Mouse (Mus musculus) myocyte (in vitro differentiated cells): ENCODE data around the gene Rad51c.

Experiments used
- MYOD1 ChIP-seq, 3 experiments: IDR thresholded peaks; one replicate each; pipeline ENCODE4 v1.6.1; 2011; ENCODE audit warnings: control low read depth in 2 of 3, low read depth in 2 of 3, mild to moderate bottlenecking in 2 of 3, moderate library complexity in 1 of 3; ENCODE audit not compliant: insufficient read length in 2 of 3, control insufficient read depth in 1 of 3
- POLR2A ChIP-seq: IDR thresholded peaks from one replicate; pipeline ENCODE4 v1.6.1; 2011; ENCODE audit warnings: low read depth, mild to moderate bottlenecking, control low read depth, moderate library complexity; ENCODE audit not compliant: insufficient read length

DNA sequence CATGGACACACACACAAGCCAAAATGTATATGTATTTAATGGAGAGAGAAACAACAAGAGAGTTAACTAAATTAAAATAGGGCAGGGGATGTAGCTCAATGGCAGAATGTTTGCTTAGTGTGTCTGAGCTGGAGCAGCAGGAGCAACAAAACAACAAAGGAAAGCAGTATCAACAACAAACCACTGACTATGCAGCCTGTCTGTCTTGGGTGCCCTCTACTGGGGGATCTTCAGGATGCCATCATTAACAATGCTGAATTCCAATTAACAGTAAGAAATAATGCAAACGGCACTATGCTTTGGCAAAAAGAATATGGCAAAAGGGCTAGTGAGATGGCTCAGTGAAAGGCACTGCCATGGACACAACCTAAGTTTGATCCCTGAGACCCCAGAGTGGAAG lies 10.9 kb downstream of the Rad51c start:
- no peak for TF ChIP-seq MYOD1 (IDR thresholded peaks at IDR 0.05; ENCODE audit: control insufficient read depth in 1 of 3, insufficient read length in 2 of 3, low read depth in 2 of 3)
- no peak for TF ChIP-seq POLR2A
